Mouse (Mus musculus): ENCODE measurements around the gene Rnf43. TPM values are rescaled to one million over a fixed set of nuclear protein-coding genes. Genes with fewer than 3 reads are reported as not detected.
A peak's percentile ranks its signal among the peaks of the same experiment; 100 is the strongest.

Rnf43 gene
- total and polyA plus RNA-seq, 3 experiments, result 14.6 to 17.3 TPM; not detected in 1

DNA sequence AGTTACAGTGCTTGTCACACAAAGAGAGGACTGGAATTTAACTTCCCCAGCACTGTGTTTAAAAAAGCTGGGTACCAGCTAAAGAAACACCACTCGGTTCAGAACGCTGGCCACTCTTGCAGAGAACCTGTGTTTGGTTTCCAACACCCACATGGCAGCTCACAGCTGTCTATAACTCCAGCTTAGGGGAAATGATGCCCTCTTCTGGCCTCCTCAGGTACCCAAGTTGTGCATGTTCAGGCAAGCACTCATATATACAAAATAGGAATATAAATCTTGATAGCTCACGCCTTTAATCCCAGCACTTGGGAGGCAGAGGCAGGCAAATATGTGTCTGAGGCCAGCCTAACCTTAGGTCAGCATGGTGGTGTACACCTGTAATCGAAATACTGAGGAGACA, 53.5 kb downstream of the Rnf43 start:
- TF ChIP-seq HCFC1 (IDR thresholded peaks at IDR 0.05; ENCODE audit: low read depth, low read length) (no peak), ZKSCAN1 (IDR thresholded peaks at IDR 0.05; ENCODE audit: low read depth, low read length) (no peak), NELFE (IDR thresholded peaks at IDR 0.05; ENCODE audit: low read depth, low read length) (no peak), ZC3H11A (IDR thresholded peaks at IDR 0.05; ENCODE audit: low read depth, low read length) (peak; percentile 53), MXI1 (IDR thresholded peaks at IDR 0.05; ENCODE audit: low read depth, low read length) (no peak), ZMIZ1 (IDR thresholded peaks at IDR 0.05; ENCODE audit: low read depth, low read length) (no peak), SMC3 (IDR thresholded peaks at IDR 0.05; ENCODE audit: low read depth, low read length) (peak; percentile 61), TCF12 (IDR thresholded peaks at IDR 0.05; ENCODE audit: low read depth, low read length) (no peak), MYB (IDR thresholded peaks at IDR 0.05; ENCODE audit: low read depth, low read length) (no peak), TBP (IDR thresholded peaks at IDR 0.05; ENCODE audit: low read depth, low read length) (no peak), NRF1 (IDR thresholded peaks at IDR 0.05; ENCODE audit: insufficient read depth, low read depth, low read length, poor library complexity, severe bottlenecking) (no peak), TAL1 (IDR thresholded peaks at IDR 0.05; ENCODE audit: low read length) (no peak), UBTF (IDR thresholded peaks at IDR 0.05; ENCODE audit: borderline replicate concordance, insufficient read depth, low read depth, low read length) (no peak), KAT2A (conservative IDR thresholded peaks at IDR 0.05; ENCODE audit: low read depth, low read length) (no peak), MAX (IDR thresholded peaks at IDR 0.05; ENCODE audit: low read length) (no peak), USF1 (IDR thresholded peaks at IDR 0.05; ENCODE audit: low read depth, low read length) (no peak), GATA1 (IDR thresholded peaks at IDR 0.05; ENCODE audit: low read depth, low read length) (no peak), ELF1 (IDR thresholded peaks at IDR 0.05; ENCODE audit: low read depth, low read length) (no peak), CHD2 (IDR thresholded peaks at IDR 0.05; ENCODE audit: low read length) (no peak), EP300 (IDR thresholded peaks at IDR 0.05; ENCODE audit: low read depth in 1 of 2, low read length in 2 of 2) (no peak), CHD1 (IDR thresholded peaks at IDR 0.05; ENCODE audit: low read depth, low read length) (no peak), RCOR1 (IDR thresholded peaks at IDR 0.05; ENCODE audit: low read depth, low read length) (no peak), GABPA (IDR thresholded peaks at IDR 0.05; ENCODE audit: low read depth, low read length) (no peak), CTCF (IDR thresholded peaks at IDR 0.05 in 2 of 3, conservative IDR thresholded peaks at IDR 0.05 in 1 of 3; ENCODE audit: control insufficient read depth in 1 of 3, insufficient read depth in 1 of 3, low read depth in 2 of 3, low read length in 3 of 3, poor library complexity in 1 of 3, severe bottlenecking in 1 of 3) (peak; percentile 35 to 53 (median 41); a peak in 5 of 6 replicates), SIN3A (IDR thresholded peaks at IDR 0.05; ENCODE audit: low read length) (no peak), MAFK (IDR thresholded peaks at IDR 0.05; ENCODE audit: borderline replicate concordance, low read depth, low read length) (no peak), MYC (IDR thresholded peaks at IDR 0.05; ENCODE audit: low read depth, low read length) (no peak; the same call in 1 of the 2 replicates), POLR2AphosphoS2 (IDR thresholded peaks at IDR 0.05; ENCODE audit: low read length) (no peak), E2F4 (IDR thresholded peaks at IDR 0.05; ENCODE audit: borderline replicate concordance, low read depth, low read length) (no peak), RAD21 (IDR thresholded peaks at IDR 0.05; ENCODE audit: low read depth, low read length) (peak; percentile 53), POLR2AphosphoS5 (IDR thresholded peaks at IDR 0.05; ENCODE audit: borderline replicate concordance, low read depth, low read length) (no peak), ETS1 (IDR thresholded peaks at IDR 0.05; ENCODE audit: low read depth, low read length) (no peak), MEF2A (IDR thresholded peaks at IDR 0.05; ENCODE audit: extremely low read depth, insufficient replicate concordance, low read depth, low read length, poor library complexity, severe bottlenecking) (no peak)
- H3K27ac ChIP-seq (ENCODE audit: control insufficient read depth, low read depth, low read length), result no peak overlapping the region
- no peaks in the 10 kb centered on the region for H3K9me3 ChIP-seq (replicated peaks; ENCODE audit: insufficient read depth, low read length)
- H3K27me3 ChIP-seq (ENCODE audit: control insufficient read depth in 1 of 2, insufficient read depth in 2 of 2, low read length in 2 of 2), result no peaks in the 10 kb centered on the region
- H3K4me3 ChIP-seq (ENCODE audit: control insufficient read depth in 1 of 2, insufficient read depth in 1 of 2, low read depth in 2 of 2, low read length in 2 of 2), result no peak overlapping the region
- H3K4me1 ChIP-seq (ENCODE audit: control insufficient read depth in 1 of 2, insufficient read depth in 2 of 2, low read length in 2 of 2), result no peaks in the 10 kb centered on the region
- no peak overlapping the region for H3K9ac ChIP-seq (ENCODE audit: control insufficient read depth, low read depth, low read length, poor library complexity, severe bottlenecking)
- peak; percentile 62 for DNase-seq (ENCODE audit: low read depth, low spot score)
- H3K36me3 ChIP-seq (ENCODE audit: control insufficient read depth in 1 of 2, insufficient read depth in 2 of 2, low read length in 2 of 2), result no peaks in the 10 kb centered on the region
- H3K79me2 ChIP-seq (ENCODE audit: control insufficient read depth, insufficient read depth, low read length, poor library complexity), result no peaks in the 10 kb centered on the region
